Mouse (Mus musculus) retina, postnatal 1 day (tissue): ENCODE measurements around the gene Nprl3.
A peak's percentile ranks its signal among the peaks of the same experiment; 100 is the strongest.

ENCODE experiments used
- DNase-seq: peaks from one replicate; pipeline ENCODE4 v3.0.0-alpha.2; 2012

The Nprl3 gene

GRCm38 (mm10) chr11:32244064-32244463 lies 23.4 kb downstream of the Nprl3 start:
- DNase-seq, result no peak

- no peak for DNase-seq
These were observed 24.1 kb downstream of the Nprl3 start for GRCm38 (mm10) chr11:32243205-32243955.

- DNase-seq, result no peak
These were observed 25.3 kb downstream of the Nprl3 start for GRCm38 (mm10) chr11:32242209-32242608.

GRCm38 (mm10) chr11:32241391-32241790 lies 26.1 kb downstream of the Nprl3 start:
- no peak for DNase-seq

- DNase-seq, result peak; percentile 77
These were observed 29.2 kb downstream of the Nprl3 start for GRCm38 (mm10) chr11:32238093-32238860.

- DNase-seq, result no peak
These were observed 30.1 kb downstream of the Nprl3 start for GRCm38 (mm10) chr11:32237411-32237795.

- DNase-seq, result peak; percentile 67
These were observed 30.6 kb downstream of the Nprl3 start for GRCm38 (mm10) chr11:32236712-32237410.

- DNase-seq, result no peak
These were observed 31.4 kb downstream of the Nprl3 start for GRCm38 (mm10) chr11:32236132-32236531.

GRCm38 (mm10) chr11:32235646-32236045 lies 31.9 kb downstream of the Nprl3 start:
- no peak for DNase-seq

- no peak for DNase-seq
These were observed 32.6 kb downstream of the Nprl3 start for GRCm38 (mm10) chr11:32234816-32235485.

GRCm38 (mm10) chr11:32233895-32234294 lies 33.6 kb downstream of the Nprl3 start:
- no peak for DNase-seq

GRCm38 (mm10) chr11:32232848-32233247 lies 34.7 kb downstream of the Nprl3 start:
- peak; percentile 49 for DNase-seq

GRCm38 (mm10) chr11:32231125-32231524 lies 36.4 kb downstream of the Nprl3 start:
- no peak for DNase-seq

- no peak for DNase-seq
These were observed 37.3 kb downstream of the Nprl3 start for GRCm38 (mm10) chr11:32230220-32230619.

- DNase-seq, result no peak
These were observed 39.1 kb downstream of the Nprl3 start for GRCm38 (mm10) chr11:32228292-32228845.

GRCm38 (mm10) chr11:32227555-32227954 lies 40.0 kb downstream of the Nprl3 start:
- DNase-seq, result no peak

GRCm38 (mm10) chr11:32227041-32227440 lies 40.5 kb downstream of the Nprl3 start:
- no peak for DNase-seq

- DNase-seq, result peak; percentile 91
These were observed 41.2 kb downstream of the Nprl3 start, which contains the start of gene Mpg for GRCm38 (mm10) chr11:32226124-32226871. Gene Mpg, plus strand, starts transcription at chr11:32226505.

GRCm38 (mm10) chr11:32225222-32226104 lies 42.0 kb downstream of the Nprl3 start:
- DNase-seq, result no peak

- DNase-seq, result no peak
These were observed 42.9 kb downstream of the Nprl3 start for GRCm38 (mm10) chr11:32224468-32225139.
